Mouse (Mus musculus): ENCODE data around the gene Dhx35. TPM values are rescaled to one million over a fixed set of nuclear protein-coding genes. Genes with fewer than 3 reads are reported as not detected.

The Dhx35 gene
- polyA plus RNA-seq, 1 experiment from 2014 or later: 14.9 TPM

- no peak overlapping the region for H3K9ac ChIP-seq
- 34% methylated on average over 11 of the region's 11 CpGs for WGBS
- H3K9me3 ChIP-seq (replicated peaks): no peaks in the 10 kb centered on the region
- no peaks in the 10 kb centered on the region for H3K27me3 ChIP-seq (replicated peaks)
- H3K4me1 ChIP-seq (replicated peaks): 0 out of 2 replicates have a peak, but pooled peaks cover 2% of the 10 kb centered on the region
- no peak overlapping the region for H3K27ac ChIP-seq (ENCODE audit: poor library complexity, severe bottlenecking)
- H3K4me2 ChIP-seq: no peak overlapping the region
- no peak overlapping the region for H3K4me3 ChIP-seq
- H3K36me3 ChIP-seq: no peaks in the 10 kb centered on the region
- no peak; the same call in 1 of the 2 replicates for ATAC-seq (ENCODE audit: insufficient number of reproducible peaks, low FRiP score)
Measured at GRCm38 (mm10) chr2:158889201-158889600, 94.6 kb downstream of the Dhx35 start.

- WGBS: 87% methylated on average over 4 of the region's 4 CpGs
- 0 out of 2 replicates have a peak, but pooled peaks cover 2% of the 10 kb centered on the region for H3K4me1 ChIP-seq (replicated peaks)
- no peaks in the 10 kb centered on the region for H3K27me3 ChIP-seq (replicated peaks)
- no peak overlapping the region for H3K9ac ChIP-seq
- no peaks in the 10 kb centered on the region for H3K36me3 ChIP-seq
- ATAC-seq (ENCODE audit: insufficient number of reproducible peaks, low FRiP score): no peak
- no peak overlapping the region for H3K4me2 ChIP-seq
- no peak overlapping the region for H3K27ac ChIP-seq (ENCODE audit: poor library complexity, severe bottlenecking)
- no peaks in the 10 kb centered on the region for H3K9me3 ChIP-seq (replicated peaks)
- H3K4me3 ChIP-seq: no peak overlapping the region
Measured at GRCm38 (mm10) chr2:158891319-158891718, 96.7 kb downstream of the Dhx35 start.

GRCm38 (mm10) chr2:158893171-158893853, 98.7 kb downstream of the Dhx35 start:
- H3K4me1 ChIP-seq (replicated peaks): 0 out of 2 replicates have a peak, but pooled peaks cover 2% of the 10 kb centered on the region
- WGBS: 41% methylated on average over 16 of the region's 16 CpGs
- ATAC-seq (ENCODE audit: insufficient number of reproducible peaks, low FRiP score): peak; percentile 48; the same call in 1 of the 2 replicates

GRCm38 (mm10) chr2:158898469-158899196, 104.0 kb downstream of the Dhx35 start:
- Histone ChIP-seq H3K27ac (ENCODE audit: poor library complexity, severe bottlenecking) (no peak overlapping the region), H3K4me2 (no peak overlapping the region), H3K36me3 (no peaks in the 10 kb centered on the region), H3K27me3 (replicated peaks) (0 out of 2 replicates have a peak, but pooled peaks cover 6% of the 10 kb centered on the region), H3K9ac (no peak overlapping the region), H3K9me3 (replicated peaks) (no peaks in the 10 kb centered on the region), H3K4me1 (replicated peaks) (no peaks in the 10 kb centered on the region), H3K4me3 (no peak overlapping the region)
- 60% methylated on average over 13 of the region's 13 CpGs for WGBS
- ATAC-seq (ENCODE audit: insufficient number of reproducible peaks, low FRiP score): no peak

More at GRCm38 (mm10) chr2:158893171-158893853, 98.7 kb downstream of the Dhx35 start:
- Histone ChIP-seq H3K27me3 (replicated peaks) (no peaks in the 10 kb centered on the region), H3K4me3 (no peak overlapping the region), H3K4me2 (no peak overlapping the region), H3K9ac (no peak overlapping the region), H3K9me3 (replicated peaks) (no peaks in the 10 kb centered on the region), H3K36me3 (no peaks in the 10 kb centered on the region), H3K27ac (ENCODE audit: poor library complexity, severe bottlenecking) (no peak overlapping the region)

Other genes starting within 250 kb of the Dhx35 start
- 0.08 TPM in 1 of 2 replicates, not detected in the other for gene Slc32a1, start 184.0 kb upstream of the Dhx35 start, polyA plus RNA-seq (2016; fragmentation: Nextera tagmentation; extraction: Ambion mirVana)
- 10.1 and 11.1 TPM in 2 replicates for gene Actr5, start 169.9 kb upstream of the Dhx35 start, polyA plus RNA-seq (2016; fragmentation: Nextera tagmentation; extraction: Ambion mirVana)
- gene Ppp1r16b, start 129.4 kb upstream of the Dhx35 start, polyA plus RNA-seq (2016; fragmentation: Nextera tagmentation; extraction: Ambion mirVana): 4.0 and 4.6 TPM in 2 replicates
- 59.7 and 65.2 TPM in 2 replicates for gene Fam83d, start 26.7 kb upstream of the Dhx35 start, polyA plus RNA-seq (2016; fragmentation: Nextera tagmentation; extraction: Ambion mirVana)

Measured in heart, embryonic 12.5 days (tissue).